Comparison of ENCODE assay signal across 8 mouse cellular contexts in the genomic region with DNA sequence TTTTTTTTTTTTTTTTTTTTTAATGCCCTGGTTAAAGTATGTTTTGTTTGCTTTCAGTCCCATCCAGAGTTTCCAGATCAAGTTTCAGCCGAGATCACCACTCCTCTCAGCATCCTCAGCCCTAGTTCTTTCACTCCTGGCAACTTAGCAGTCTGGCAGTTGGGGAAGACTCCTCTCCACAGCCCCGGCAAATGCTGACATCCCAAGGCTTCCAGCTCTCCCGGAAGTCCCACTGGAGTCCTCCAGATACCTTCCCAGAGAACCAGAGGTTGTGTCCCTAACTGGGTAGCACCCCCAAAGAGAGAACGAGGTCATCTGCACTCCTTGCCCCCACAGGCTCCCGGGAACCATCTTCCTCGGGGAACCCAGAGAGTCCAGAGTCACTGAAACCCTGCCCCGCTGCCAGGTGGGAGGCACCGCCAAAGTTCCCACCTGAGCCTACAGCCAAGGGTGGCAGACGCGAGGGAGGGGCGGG. TPM values are rescaled to one million over a fixed set of nuclear protein-coding genes. Genes with fewer than 3 reads are reported as not detected.
DNase-seq lines count a peak whose midpoint lies in the region; ATAC-seq and TF ChIP-seq lines count a peak whose summit lies in the region.

No protein-coding gene starts in this region.

- H3K9me3 ChIP-seq in erythroblast, embryonic 14.5 days (ENCODE audit: control insufficient read depth, low read length) = no peaks in the 10 kb centered on the region
- H3K9me3 ChIP-seq in hindbrain, embryonic 12.5 days (replicated peaks) = no peaks in the 10 kb centered on the region
- H3K9me3 ChIP-seq in midbrain, embryonic 11.5 days (ENCODE audit: control insufficient read depth, low read length) = no peaks in the 10 kb centered on the region

- no peak for TF ChIP-seq POLR2A in thymus, adult 2 months (IDR thresholded peaks at IDR 0.05; ENCODE audit: control insufficient read depth, extremely low read depth, insufficient read depth, low read length, poor library complexity)

- no peak for ATAC-seq in erythroblast, adult 5-6 weeks (replicated peaks; ENCODE audit: low FRiP score, poor library complexity, severe bottlenecking)
- ATAC-seq in hindbrain, embryonic 12.5 days (ENCODE audit: low FRiP score) = peak; percentile 26
- ATAC-seq in midbrain, embryonic 11.5 days (ENCODE audit: low FRiP score) = peak; percentile 5; the same call in 1 of the 2 replicates

- TF ChIP-seq CTCF in thymus, adult 2 months (IDR thresholded peaks at IDR 0.05; ENCODE audit: borderline replicate concordance, control insufficient read depth, extremely low read depth, insufficient read depth, low read length, poor library complexity) = no peak

- peak overlapping the region; percentile 86 for H3K9ac ChIP-seq in hindbrain, embryonic 12.5 days
- H3K9ac ChIP-seq in midbrain, embryonic 11.5 days (ENCODE audit: low read length) = peak overlapping the region; percentile 68

- H3K4me2 ChIP-seq in hindbrain, embryonic 12.5 days (replicated peaks) = peak overlapping the region; percentile 85
- peak overlapping the region; percentile 51 for H3K4me2 ChIP-seq in midbrain, embryonic 11.5 days

- no peak overlapping the region for H3K27ac ChIP-seq in thymus, adult 2 months (ENCODE audit: control insufficient read depth, insufficient read depth, low read length)
- H3K27ac ChIP-seq in hindbrain, embryonic 12.5 days = peak overlapping the region; percentile 76
- H3K27ac ChIP-seq in midbrain, embryonic 11.5 days (ENCODE audit: low read depth, low read length) = peak overlapping the region; percentile 93

- peak overlapping the region; percentile 55 for H3K4me3 ChIP-seq in erythroblast, embryonic 14.5 days (replicated peaks)
- peak overlapping the region; percentile 30; the same call in 1 of the 2 replicates for H3K4me3 ChIP-seq in thymus, adult 2 months (ENCODE audit: control insufficient read depth, insufficient read depth, low read length)
- peak overlapping the region; percentile 77 for H3K4me3 ChIP-seq in hindbrain, embryonic 12.5 days
- peak overlapping the region; percentile 80 for H3K4me3 ChIP-seq in midbrain, embryonic 11.5 days (ENCODE audit: low read depth, low read length)

- 3% methylated on average over 11 of the region's 11 CpGs for WGBS in thymus, adult 2 months
- 1% methylated on average over 11 of the region's 11 CpGs for WGBS in hindbrain, embryonic 12.5 days
- 0% methylated on average over 11 of the region's 11 CpGs for whole genome bisulfite sequencing in midbrain, embryonic 11.5 days

- H3K36me3 ChIP-seq in erythroblast, embryonic 14.5 days (ENCODE audit: control insufficient read depth) = no peaks in the 10 kb centered on the region
- H3K36me3 ChIP-seq in thymus, adult 2 months (ENCODE audit: control insufficient read depth, insufficient read depth, low read length) = no peaks in the 10 kb centered on the region
- H3K36me3 ChIP-seq in hindbrain, embryonic 12.5 days = no peaks in the 10 kb centered on the region
- H3K36me3 ChIP-seq in midbrain, embryonic 11.5 days (ENCODE audit: control insufficient read depth, insufficient read depth, low read length) = no peaks in the 10 kb centered on the region

- H3K4me1 ChIP-seq in erythroblast, embryonic 14.5 days (ENCODE audit: control insufficient read depth) = no peaks in the 10 kb centered on the region
- H3K4me1 ChIP-seq in thymus, adult 2 months (replicated peaks; ENCODE audit: control insufficient read depth, insufficient read depth, low read length) = no peaks in the 10 kb centered on the region
- peaks cover 27% of the 10 kb centered on the region for H3K4me1 ChIP-seq in hindbrain, embryonic 12.5 days
- peaks cover 24% of the 10 kb centered on the region for H3K4me1 ChIP-seq in midbrain, embryonic 11.5 days (ENCODE audit: control insufficient read depth, insufficient read depth, low read length)

- DNase-seq in thymus, adult 2 months = no peak
- DNase-seq in thymus, postnatal 36 days = no peak
- peak; percentile 97 for DNase-seq in midbrain, embryonic 11.5 days (ENCODE audit: low spot score, missing footprints)
- DNase-seq in cerebellum, adult 9-10 months = no peak
- no peak for DNase-seq in adrenal gland, postnatal 10 days

- H3K27me3 ChIP-seq in erythroblast, embryonic 14.5 days (ENCODE audit: control insufficient read depth) = peaks cover 32% of the 10 kb centered on the region
- peaks cover 4% of the 10 kb centered on the region; the same call in 1 of the 2 replicates for H3K27me3 ChIP-seq in thymus, adult 2 months (ENCODE audit: control insufficient read depth, insufficient read depth, low read length)
- peaks cover 34% of the 10 kb centered on the region for H3K27me3 ChIP-seq in hindbrain, embryonic 12.5 days
- peaks cover 19% of the 10 kb centered on the region for H3K27me3 ChIP-seq in midbrain, embryonic 11.5 days (ENCODE audit: control insufficient read depth, insufficient read depth, low read length)

RNA-seq across cellular contexts. Expression of a gene that starts 1.2 kb away (rescaled TPM):
- polyA plus RNA-seq in erythroblast, embryonic 14.5 days (2012) = under 0.01 TPM in 1 of 2 replicates, not detected in the other
- total RNA-seq in erythroblast, adult 5-6 weeks (2015; ENCODE audit: low replicate concordance) = not detected in 2 replicates
- total RNA-seq in erythroblast, adult 5-6 weeks (2017; ENCODE audit: low replicate concordance) = not detected in 2 replicates
- polyA plus RNA-seq in thymus, adult 2 months (2012; rRNA removed) = 2.3 TPM in 2 replicates
- polyA plus RNA-seq in hindbrain, embryonic 12.5 days (2016; fragmentation: Nextera tagmentation; extraction: Ambion mirVana) = 52.8 and 53.1 TPM in 2 replicates
- polyA plus RNA-seq in midbrain, embryonic 11.5 days (2014; fragmentation: Nextera tagmentation; extraction: Ambion mirVana) = 38.2 and 39.6 TPM in 2 replicates
- total RNA-seq in adrenal gland, postnatal 10 days (2021) = 10 to 100 TPM; 18.3 to 20.4 TPM

Comparison
In these comparisons a context has a peak if more than half of its experiments do, and no peak if none do; other contexts are left out.
1. H3K4me3 ChIP-seq: peak in every context shown above with its lines; median percentile 80 in midbrain, embryonic 11.5 days; 77 in hindbrain, embryonic 12.5 days; 55 in erythroblast, embryonic 14.5 days; 30 in thymus, adult 2 months.
2. RNA of a gene that starts 1.2 kb away (polyA plus RNA-seq): 52.8 to 53.1 TPM in hindbrain, embryonic 12.5 days and 38.2 to 39.6 TPM in midbrain, embryonic 11.5 days; 2.3 TPM in thymus, adult 2 months and under 0.01 TPM in erythroblast, embryonic 14.5 days; every median in the first group is over 10 times any median in the second.